Mouse (Mus musculus) lung, postnatal 0 days (tissue): Measurements from ENCODE around the gene Pla2g15.
A peak's percentile ranks its signal among the peaks of the same experiment; 100 is the strongest.

Experiments
- CTCF ChIP-seq: IDR thresholded peaks from 2 replicates; pipeline ENCODE4 v1.5.1; 2016; ENCODE audit warnings: antibody characterized with exemption, mild to moderate bottlenecking
- EP300 ChIP-seq: IDR thresholded peaks from 2 replicates; pipeline ENCODE4 v1.6.1; 2016; ENCODE audit warnings: antibody characterized with exemption, mild to moderate bottlenecking, control low read depth

DNA sequence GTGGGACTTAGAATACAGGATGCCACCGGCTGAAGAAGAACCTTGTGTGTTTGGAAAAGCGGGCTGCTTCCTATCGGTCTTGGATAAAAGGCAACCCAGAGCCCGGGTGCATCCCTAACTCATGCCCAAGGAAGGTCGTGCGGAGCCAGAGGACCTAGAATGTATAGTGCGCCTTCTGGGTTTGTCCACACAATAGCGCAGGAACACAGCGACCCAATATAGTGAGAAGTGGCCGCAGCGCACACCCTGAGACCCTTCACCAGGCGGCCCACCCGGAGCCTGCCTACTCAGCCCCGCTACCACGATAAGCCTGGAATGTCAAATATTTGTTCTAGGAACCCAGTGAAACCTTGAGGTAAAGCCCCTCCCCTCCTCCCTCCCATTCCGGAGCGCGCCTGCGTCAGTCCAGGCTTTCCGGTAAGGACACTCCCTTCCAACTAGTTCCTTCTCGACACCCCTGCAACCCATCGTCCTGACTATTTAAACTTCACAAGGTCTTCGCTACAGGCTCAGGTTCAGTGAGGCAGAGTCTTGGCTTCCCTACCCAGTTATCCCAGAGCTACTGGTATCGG lies 12.2 kb upstream of the Pla2g15 start:
- TF ChIP-seq CTCF = no peak
- peak; percentile 95 for TF ChIP-seq EP300
